Mouse (Mus musculus): Measurements from ENCODE around the gene Npb. TPM values are rescaled to one million over a fixed set of nuclear protein-coding genes. Genes with fewer than 3 reads are reported as not detected.

The Npb gene
- polyA plus RNA-seq, 1 experiment from 2014 or later: 4.4 TPM

- no peak for DNase-seq (ENCODE audit: low spot score)
- WGBS: 17% methylated on average over 5 of the region's 5 CpGs
- no peaks in the 10 kb centered on the region for H3K9me3 ChIP-seq (ENCODE audit: control insufficient read depth, low read length)
- H3K4me3 ChIP-seq (ENCODE audit: low read depth, low read length): peak within 1 kb of the TSS; percentile 97
- H3K9ac ChIP-seq (ENCODE audit: low read length): peak within 1 kb of the TSS; percentile 73
- peak within 1 kb of the TSS; percentile 70 for H3K27ac ChIP-seq (ENCODE audit: low read depth)
- no peaks in the 10 kb centered on the region for H3K27me3 ChIP-seq (replicated peaks; ENCODE audit: control insufficient read depth, insufficient read depth, low read length)
- H3K4me1 ChIP-seq (replicated peaks; ENCODE audit: control insufficient read depth, insufficient read depth, low read length): peaks cover 21% of the 10 kb centered on the region
- 0 out of 2 replicates have a peak, but pooled peaks have one; percentile 4 for ATAC-seq (replicated peaks; ENCODE audit: low FRiP score, low TSS enrichment, low read depth)
- peak within 1 kb of the TSS; percentile 98 for H3K4me2 ChIP-seq (ENCODE audit: low read length)
- H3K36me3 ChIP-seq (ENCODE audit: control insufficient read depth, insufficient read depth, low read length): peaks cover 46% of the 10 kb centered on the region
These were observed 17.0 kb downstream of the Npb start, which contains the start of gene Sirt7 for GRCm38 (mm10) chr11:120625152-120625775. Gene Sirt7 (minus strand): TSS chr11:120625240.

GRCm38 (mm10) chr11:120626785-120627467, 18.6 kb downstream of the Npb start:
- peaks cover 31% of the 10 kb centered on the region for H3K36me3 ChIP-seq (ENCODE audit: control insufficient read depth, insufficient read depth, low read length)
- H3K27me3 ChIP-seq (replicated peaks; ENCODE audit: control insufficient read depth, insufficient read depth, low read length): no peaks in the 10 kb centered on the region
- WGBS: 90% methylated on average over 11 of the region's 11 CpGs
- H3K4me2 ChIP-seq (ENCODE audit: low read length): no peak overlapping the region
- DNase-seq (ENCODE audit: low spot score) (no peak), ATAC-seq (replicated peaks; ENCODE audit: low FRiP score, low TSS enrichment, low read depth) (no peak)
- H3K27ac ChIP-seq (ENCODE audit: low read depth): no peak overlapping the region
- no peaks in the 10 kb centered on the region for H3K9me3 ChIP-seq (ENCODE audit: control insufficient read depth, low read length)
- H3K4me1 ChIP-seq (replicated peaks; ENCODE audit: control insufficient read depth, insufficient read depth, low read length): peaks cover 26% of the 10 kb centered on the region
- H3K9ac ChIP-seq (ENCODE audit: low read length): no peak overlapping the region
- no peak overlapping the region for H3K4me3 ChIP-seq (ENCODE audit: low read depth, low read length)

GRCm38 (mm10) chr11:120627468-120628300, 19.4 kb downstream of the Npb start:
- Histone ChIP-seq H3K27ac (ENCODE audit: low read depth) (no peak overlapping the region), H3K9me3 (ENCODE audit: control insufficient read depth, low read length) (no peaks in the 10 kb centered on the region), H3K4me2 (ENCODE audit: low read length) (no peak overlapping the region), H3K27me3 (replicated peaks; ENCODE audit: control insufficient read depth, insufficient read depth, low read length) (no peaks in the 10 kb centered on the region), H3K4me3 (ENCODE audit: low read depth, low read length) (no peak overlapping the region), H3K36me3 (ENCODE audit: control insufficient read depth, insufficient read depth, low read length) (peaks cover 25% of the 10 kb centered on the region), H3K9ac (ENCODE audit: low read length) (no peak overlapping the region), H3K4me1 (replicated peaks; ENCODE audit: control insufficient read depth, insufficient read depth, low read length) (peaks cover 32% of the 10 kb centered on the region)
- DNase-seq (ENCODE audit: low spot score) (no peak), ATAC-seq (replicated peaks; ENCODE audit: low FRiP score, low TSS enrichment, low read depth) (no peak)
- 78% methylated on average over 22 of the region's 22 CpGs for WGBS

DNA sequence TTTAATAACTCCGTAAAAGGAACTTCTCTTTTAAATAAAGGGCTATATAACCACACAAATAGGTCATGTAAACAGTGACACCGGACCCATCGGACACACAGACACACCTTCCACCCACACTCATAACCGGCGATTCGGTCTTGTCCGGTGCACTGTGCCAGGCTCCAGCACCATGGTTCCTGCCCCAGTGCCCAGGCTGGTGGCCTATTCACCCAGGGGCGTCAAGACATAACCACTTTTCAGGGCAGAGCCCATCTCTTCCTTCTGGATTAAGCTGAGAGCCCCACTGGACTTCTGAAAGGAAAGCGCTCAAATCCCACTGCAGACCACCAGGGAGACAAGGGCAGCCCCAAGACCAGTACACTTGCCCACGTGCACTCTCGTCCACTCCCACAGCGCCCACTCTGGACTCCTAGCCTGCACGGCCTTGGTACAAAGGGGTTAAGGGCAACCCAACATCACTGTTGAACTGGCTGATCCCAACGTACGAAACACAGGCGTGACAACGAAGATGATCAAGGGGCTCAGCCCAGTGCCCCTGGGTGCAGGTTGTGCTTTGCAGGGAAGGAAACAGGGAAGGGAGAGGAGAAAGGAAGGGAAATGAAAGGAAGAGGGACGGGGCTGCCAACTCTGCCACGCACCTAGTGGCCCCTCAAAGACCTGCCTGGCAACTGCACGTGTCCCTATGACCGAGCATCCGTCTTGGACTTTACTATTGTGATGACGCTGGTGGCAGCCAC, 20.5 kb downstream of the Npb start:
- Histone ChIP-seq H3K4me3 (ENCODE audit: low read depth, low read length) (no peak overlapping the region), H3K9me3 (ENCODE audit: control insufficient read depth, low read length) (no peaks in the 10 kb centered on the region), H3K36me3 (ENCODE audit: control insufficient read depth, insufficient read depth, low read length) (peaks cover 16% of the 10 kb centered on the region), H3K27me3 (replicated peaks; ENCODE audit: control insufficient read depth, insufficient read depth, low read length) (no peaks in the 10 kb centered on the region), H3K4me2 (ENCODE audit: low read length) (no peak overlapping the region), H3K9ac (ENCODE audit: low read length) (no peak overlapping the region), H3K27ac (ENCODE audit: low read depth) (no peak overlapping the region), H3K4me1 (replicated peaks; ENCODE audit: control insufficient read depth, insufficient read depth, low read length) (peaks cover 31% of the 10 kb centered on the region)
- no peak for DNase-seq (ENCODE audit: low spot score)
- WGBS: 93% methylated on average over 23 of the region's 23 CpGs
- no peak for ATAC-seq (replicated peaks; ENCODE audit: low FRiP score, low TSS enrichment, low read depth)

- peak overlapping the region; percentile 11; the same call in 1 of the 2 replicates for H3K9ac ChIP-seq (ENCODE audit: low read length)
- DNase-seq (ENCODE audit: low spot score) (no peak), ATAC-seq (replicated peaks; ENCODE audit: low FRiP score, low TSS enrichment, low read depth) (no peak)
- no peaks in the 10 kb centered on the region for H3K27me3 ChIP-seq (replicated peaks; ENCODE audit: control insufficient read depth, insufficient read depth, low read length)
- H3K4me1 ChIP-seq (replicated peaks; ENCODE audit: control insufficient read depth, insufficient read depth, low read length): peaks cover 26% of the 10 kb centered on the region
- H3K4me2 ChIP-seq (ENCODE audit: low read length): peak overlapping the region; percentile 18; the same call in 1 of the 2 replicates
- no peak overlapping the region for H3K4me3 ChIP-seq (ENCODE audit: low read depth, low read length)
- peak overlapping the region; percentile 43; the same call in 1 of the 2 replicates for H3K27ac ChIP-seq (ENCODE audit: low read depth)
- WGBS: 80% methylated on average over 23 of the region's 23 CpGs
- H3K36me3 ChIP-seq (ENCODE audit: control insufficient read depth, insufficient read depth, low read length): peaks cover 16% of the 10 kb centered on the region
- no peaks in the 10 kb centered on the region for H3K9me3 ChIP-seq (ENCODE audit: control insufficient read depth, low read length)
These were observed 21.1 kb downstream of the Npb start for GRCm38 (mm10) chr11:120629341-120629730.

- no peaks in the 10 kb centered on the region for H3K9me3 ChIP-seq (ENCODE audit: control insufficient read depth, low read length)
- WGBS: 44% methylated on average over 7 of the region's 7 CpGs
- H3K4me3 ChIP-seq (ENCODE audit: low read depth, low read length): no peak overlapping the region
- ATAC-seq (replicated peaks; ENCODE audit: low FRiP score, low TSS enrichment, low read depth): no peak
- H3K4me2 ChIP-seq (ENCODE audit: low read length): peak overlapping the region; percentile 18
- peak overlapping the region; percentile 11; the same call in 1 of the 2 replicates for H3K9ac ChIP-seq (ENCODE audit: low read length)
- no peaks in the 10 kb centered on the region for H3K27me3 ChIP-seq (replicated peaks; ENCODE audit: control insufficient read depth, insufficient read depth, low read length)
- DNase-seq (ENCODE audit: low spot score): no peak
- H3K4me1 ChIP-seq (replicated peaks; ENCODE audit: control insufficient read depth, insufficient read depth, low read length): peaks cover 26% of the 10 kb centered on the region
- peak overlapping the region; percentile 43; the same call in 1 of the 2 replicates for H3K27ac ChIP-seq (ENCODE audit: low read depth)
- peaks cover 16% of the 10 kb centered on the region for H3K36me3 ChIP-seq (ENCODE audit: control insufficient read depth, insufficient read depth, low read length)
These were observed 21.6 kb downstream of the Npb start for GRCm38 (mm10) chr11:120629911-120630310.

DNA sequence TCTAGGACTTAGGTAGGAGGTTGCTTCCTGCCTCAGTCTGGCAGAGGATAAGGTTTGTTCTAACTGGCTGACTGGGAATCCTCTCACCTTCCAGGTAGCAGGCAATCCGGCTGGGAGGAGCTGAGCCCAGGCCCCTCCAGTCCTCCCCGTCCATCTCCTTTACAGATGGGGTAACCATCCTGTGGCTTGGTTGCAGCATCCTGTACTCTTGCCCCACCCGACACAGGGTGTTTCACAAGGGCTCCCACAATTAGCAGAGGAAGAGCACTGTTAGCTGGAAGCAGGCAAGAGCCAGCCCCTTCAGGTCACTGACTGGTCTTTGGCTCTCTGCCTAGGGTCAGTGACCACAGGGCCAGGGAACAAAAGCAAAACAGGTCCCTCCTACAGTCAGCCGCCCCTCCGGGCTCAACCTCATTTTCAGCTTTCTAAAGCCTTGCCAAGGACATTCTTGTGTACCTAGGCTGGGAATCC, 22.2 kb downstream of the Npb start:
- peak overlapping the region; percentile 18 for H3K4me2 ChIP-seq (ENCODE audit: low read length)
- ATAC-seq (replicated peaks; ENCODE audit: low FRiP score, low TSS enrichment, low read depth) (no peak), DNase-seq (ENCODE audit: low spot score) (no peak)
- peaks cover 22% of the 10 kb centered on the region for H3K4me1 ChIP-seq (replicated peaks; ENCODE audit: control insufficient read depth, insufficient read depth, low read length)
- no peak overlapping the region for H3K4me3 ChIP-seq (ENCODE audit: low read depth, low read length)
- no peak overlapping the region for H3K9ac ChIP-seq (ENCODE audit: low read length)
- H3K9me3 ChIP-seq (ENCODE audit: control insufficient read depth, low read length): no peaks in the 10 kb centered on the region
- peaks cover 16% of the 10 kb centered on the region for H3K36me3 ChIP-seq (ENCODE audit: control insufficient read depth, insufficient read depth, low read length)
- WGBS: 47% methylated on average over 5 of the region's 5 CpGs
- no peaks in the 10 kb centered on the region for H3K27me3 ChIP-seq (replicated peaks; ENCODE audit: control insufficient read depth, insufficient read depth, low read length)
- peak overlapping the region; percentile 43; the same call in 1 of the 2 replicates for H3K27ac ChIP-seq (ENCODE audit: low read depth)

Data from intestine, embryonic 14.5 days (tissue).